Comparison of ENCODE assay signal across 24 mouse cellular contexts in genomic region chr6:86169166-86169565, GRCm38 (mm10). TPM values are rescaled to one million over a fixed set of nuclear protein-coding genes. Genes with fewer than 3 reads are reported as not detected.
DNase-seq lines count a peak whose midpoint lies in the region; ATAC-seq lines count a peak whose summit lies in the region.
"Had no signal": no experiment of that assay in that cellular context is flagged by ENCODE, and none has a peak within 500 bp of the region (broad histone marks: within the 10 kb centered on the region; RNA-seq: fewer than 3 reads in every experiment).

No protein-coding gene starts in this region.

- peak; percentile 77; the same call in 1 of the 2 replicates for ATAC-seq in embryonic facial prominence, embryonic 14.5 days (ENCODE audit: low read depth)
- peak; percentile 80 for ATAC-seq in kidney, embryonic 16.5 days (ENCODE audit: low FRiP score, low TSS enrichment)
- ATAC-seq: forebrain, postnatal 0 days; hindbrain, embryonic 16.5 days; intestine, embryonic 16.5 days; midbrain, embryonic 15.5 days had no signal

- 41% methylated on average over 4 of the region's 4 CpGs for WGBS in embryonic facial prominence, embryonic 14.5 days
- WGBS in embryonic facial prominence, embryonic 10.5 days: 54% methylated on average over 4 of the region's 4 CpGs
- WGBS in kidney, embryonic 16.5 days: 21% methylated on average over 4 of the region's 4 CpGs

- no peak overlapping the region for H3K9ac ChIP-seq in embryonic facial prominence, embryonic 14.5 days (ENCODE audit: low read depth, low read length)
- H3K9ac ChIP-seq in kidney, embryonic 16.5 days (replicated peaks; ENCODE audit: low read length): no peak overlapping the region
- H3K9ac ChIP-seq: forebrain, postnatal 0 days; liver, embryonic 14.5 days; lung, embryonic 15.5 days; midbrain, embryonic 15.5 days; neural tube, embryonic 13.5 days had no signal

- no peaks in the 10 kb centered on the region for H3K27me3 ChIP-seq in embryonic facial prominence, embryonic 14.5 days (replicated peaks; ENCODE audit: control insufficient read depth, insufficient read depth, low read length)
- H3K27me3 ChIP-seq in embryonic facial prominence, embryonic 10.5 days (replicated peaks; ENCODE audit: low read depth, poor library complexity, severe bottlenecking): no peaks in the 10 kb centered on the region
- H3K27me3 ChIP-seq in kidney, embryonic 16.5 days (ENCODE audit: insufficient read depth, low read length): no peaks in the 10 kb centered on the region
- H3K27me3 ChIP-seq: lung, embryonic 15.5 days; midbrain, embryonic 15.5 days; neural tube, embryonic 13.5 days had no signal

- H3K27ac ChIP-seq in embryonic facial prominence, embryonic 14.5 days (replicated peaks; ENCODE audit: low read depth, low read length): no peak overlapping the region
- H3K27ac ChIP-seq in embryonic facial prominence, embryonic 10.5 days (replicated peaks): no peak overlapping the region
- H3K27ac ChIP-seq in kidney, embryonic 16.5 days (ENCODE audit: low read length): no peak overlapping the region
- H3K27ac ChIP-seq: hindbrain, embryonic 10.5 days; liver, embryonic 14.5 days; lung, embryonic 15.5 days; midbrain, embryonic 15.5 days; neural tube, embryonic 13.5 days had no signal

- no peak overlapping the region for H3K4me3 ChIP-seq in embryonic facial prominence, embryonic 14.5 days (ENCODE audit: low read depth, low read length)
- no peak overlapping the region for H3K4me3 ChIP-seq in embryonic facial prominence, embryonic 10.5 days
- H3K4me3 ChIP-seq in kidney, embryonic 16.5 days (ENCODE audit: low read length): no peak overlapping the region
- H3K4me3 ChIP-seq: hindbrain, embryonic 10.5 days; lung, embryonic 15.5 days; megakaryocyte, embryonic 14.5 days; midbrain, embryonic 15.5 days; neural tube, embryonic 13.5 days had no signal

- H3K4me1 ChIP-seq in embryonic facial prominence, embryonic 14.5 days (ENCODE audit: control insufficient read depth, insufficient read depth, low read length): peaks cover 4% of the 10 kb centered on the region
- peaks cover 10% of the 10 kb centered on the region for H3K4me1 ChIP-seq in embryonic facial prominence, embryonic 10.5 days
- peaks cover 6% of the 10 kb centered on the region; the same call in 1 of the 2 replicates for H3K4me1 ChIP-seq in kidney, embryonic 16.5 days (ENCODE audit: insufficient read depth, low read length)
- H3K4me1 ChIP-seq: lung, embryonic 15.5 days; megakaryocyte, embryonic 14.5 days; midbrain, embryonic 15.5 days; neural tube, embryonic 13.5 days had no signal

- no peaks in the 10 kb centered on the region for H3K9me3 ChIP-seq in embryonic facial prominence, embryonic 14.5 days (ENCODE audit: control insufficient read depth, low read length)
- no peaks in the 10 kb centered on the region for H3K9me3 ChIP-seq in embryonic facial prominence, embryonic 10.5 days
- H3K9me3 ChIP-seq in kidney, embryonic 16.5 days (ENCODE audit: low read length): no peaks in the 10 kb centered on the region
- H3K9me3 ChIP-seq: hindbrain, embryonic 10.5 days; lung, embryonic 15.5 days; megakaryocyte, embryonic 14.5 days; midbrain, embryonic 15.5 days; neural tube, embryonic 13.5 days had no signal

- no peak overlapping the region for H3K4me2 ChIP-seq in embryonic facial prominence, embryonic 14.5 days (ENCODE audit: low read depth, low read length)
- H3K4me2 ChIP-seq in kidney, embryonic 16.5 days (replicated peaks; ENCODE audit: low read depth, low read length): no peak overlapping the region
- H3K4me2 ChIP-seq: lung, embryonic 15.5 days; midbrain, embryonic 15.5 days; neural tube, embryonic 13.5 days had no signal

- peak; percentile 59 for DNase-seq in embryonic facial prominence, embryonic 14.5 days (ENCODE audit: low spot score)
- no peak for DNase-seq in embryonic facial prominence, embryonic 10.5 days (ENCODE audit: low spot score)
- DNase-seq in kidney, postnatal 25 days: no peak
- DNase-seq in adrenal gland, postnatal 10 days: peak; percentile 63
- peak; percentile 34 for DNase-seq in mesoderm, embryonic 11.5 days (ENCODE audit: low read depth, low spot score)
- no peak for DNase-seq in right cerebral cortex, postnatal 4 days
- DNase-seq in urinary bladder, adult 18-20 months (ENCODE audit: low spot score in 2 of 2): no peak
- DNase-seq: cerebellum, adult 9-10 months; forebrain, postnatal 0 days; gastrocnemius, postnatal 36 days; kidney, postnatal 4 days; lung, postnatal 36 days; retina, postnatal 1 day; right cerebral cortex, postnatal 25 days; thymus, postnatal 25 days had no signal

- no peaks in the 10 kb centered on the region for H3K36me3 ChIP-seq in embryonic facial prominence, embryonic 14.5 days (ENCODE audit: control insufficient read depth, insufficient read depth, low read length)
- H3K36me3 ChIP-seq in embryonic facial prominence, embryonic 10.5 days (replicated peaks): no peaks in the 10 kb centered on the region
- H3K36me3 ChIP-seq in kidney, embryonic 16.5 days (ENCODE audit: insufficient read depth, low read length): no peaks in the 10 kb centered on the region
- H3K36me3 ChIP-seq: hindbrain, embryonic 10.5 days; lung, embryonic 15.5 days; midbrain, embryonic 15.5 days; neural tube, embryonic 13.5 days had no signal

RNA-seq across cellular contexts. Expression of gene Tgfa, which starts 25.9 kb away (rescaled TPM):
- polyA plus RNA-seq in embryonic facial prominence, embryonic 14.5 days (2014; fragmentation: Nextera tagmentation; extraction: Ambion mirVana): 4.5 and 5.2 TPM in 2 replicates
- 2.1 and 2.4 TPM in 2 replicates for polyA plus RNA-seq in embryonic facial prominence, embryonic 10.5 days (2016; fragmentation: Nextera tagmentation; extraction: Ambion mirVana)
- polyA plus RNA-seq in kidney, embryonic 16.5 days (2015; fragmentation: Nextera tagmentation; extraction: Ambion mirVana): 7.7 and 9.1 TPM in 2 replicates
- 1 to 10 TPM; 8.1 to 9.0 TPM for total RNA-seq in adrenal gland, postnatal 10 days (2021)

Comparison
In these comparisons a context has a peak if more than half of its experiments do, and no peak if none do; other contexts are left out.
1. DNase-seq: peak in embryonic facial prominence, embryonic 14.5 days (single experiment), adrenal gland, postnatal 10 days (single experiment) and mesoderm, embryonic 11.5 days (single experiment); none in embryonic facial prominence, embryonic 10.5 days (single experiment), kidney, postnatal 25 days (0 of 2), right cerebral cortex, postnatal 4 days (single experiment) and urinary bladder, adult 18-20 months (0 of 2).